Mouse (Mus musculus) myocyte (in vitro differentiated cells): ENCODE results near the gene Chl1. TPM values are rescaled to one million over a fixed set of nuclear protein-coding genes. Genes with fewer than 3 reads are reported as not detected.

Experiments used
- H3K27me3 ChIP-seq: one replicate; pipeline ENCODE4 v1.6.1; 2011; ENCODE audit not compliant: control insufficient read depth, insufficient read depth, insufficient read length
- H3K36me3 ChIP-seq: one replicate; pipeline ENCODE4 v1.6.1; 2011; ENCODE audit not compliant: control insufficient read depth, insufficient read depth
- H3K4me2 ChIP-seq: one replicate; pipeline ENCODE4 v1.6.1; 2011; ENCODE audit warnings: low read depth, control low read depth
- H3K4me3 ChIP-seq: one replicate; pipeline ENCODE4 v1.5.1; 2011; ENCODE audit warnings: mild to moderate bottlenecking, control low read depth, moderate library complexity
- H3K79me2 ChIP-seq: one replicate; pipeline ENCODE4 v1.6.1; 2011; ENCODE audit not compliant: control insufficient read depth, insufficient read depth
- H3ac ChIP-seq: one replicate; pipeline ENCODE4 v1.6.1; 2011; ENCODE audit not compliant: control insufficient read depth, insufficient read length
- CEBPB ChIP-seq: IDR thresholded peaks from 2 replicates; pipeline ENCODE4 v1.6.1; 2011; ENCODE audit warnings: mild to moderate bottlenecking, moderate library complexity; ENCODE audit not compliant: poor library complexity, insufficient read depth, severe bottlenecking
- E2F4 ChIP-seq: IDR thresholded peaks from one replicate; pipeline ENCODE4 v1.6.1; 2011; ENCODE audit warnings: mild to moderate bottlenecking, control low read depth, moderate library complexity; ENCODE audit not compliant: insufficient read depth
- MAX ChIP-seq: IDR thresholded peaks from one replicate; pipeline ENCODE4 v1.6.1; 2011; ENCODE audit warnings: low read depth, mild to moderate bottlenecking, control low read depth
- MYOD1 ChIP-seq, 3 experiments: IDR thresholded peaks; one replicate each; pipeline ENCODE4 v1.6.1; 2011; ENCODE audit warnings: control low read depth in 2 of 3, low read depth in 2 of 3, mild to moderate bottlenecking in 2 of 3, moderate library complexity in 1 of 3; ENCODE audit not compliant: insufficient read length in 2 of 3, control insufficient read depth in 1 of 3
- MYOG ChIP-seq, 3 experiments: IDR thresholded peaks; one replicate each; pipeline ENCODE4 v1.6.1; 2011; ENCODE audit warnings: control low read depth in 2 of 3, low read depth in 2 of 3, mild to moderate bottlenecking in 2 of 3; ENCODE audit not compliant: insufficient read length in 2 of 3, control insufficient read depth in 1 of 3, insufficient read depth in 1 of 3
- POLR2A ChIP-seq: IDR thresholded peaks from one replicate; pipeline ENCODE4 v1.6.1; 2011; ENCODE audit warnings: low read depth, mild to moderate bottlenecking, control low read depth, moderate library complexity; ENCODE audit not compliant: insufficient read length
- POLR2AphosphoS2 ChIP-seq: IDR thresholded peaks from one replicate; pipeline ENCODE4 v1.6.1; 2011; ENCODE audit warnings: low read depth, control low read depth; ENCODE audit not compliant: insufficient read length
- REST ChIP-seq: IDR thresholded peaks from one replicate; pipeline ENCODE4 v1.6.1; 2011; ENCODE audit warnings: mild to moderate bottlenecking, control low read depth, moderate library complexity; ENCODE audit not compliant: insufficient read depth, insufficient read length
- SRF ChIP-seq: IDR thresholded peaks from one replicate; pipeline ENCODE4 v1.6.1; 2011; ENCODE audit warnings: low read depth; ENCODE audit not compliant: control insufficient read depth, insufficient read length
- TCF12 ChIP-seq: IDR thresholded peaks from one replicate; pipeline ENCODE4 v1.6.1; 2011; ENCODE audit warnings: mild to moderate bottlenecking, control low read depth; ENCODE audit not compliant: poor library complexity, insufficient read depth, severe bottlenecking
- TCF3 ChIP-seq: IDR thresholded peaks from one replicate; pipeline ENCODE4 v1.6.1; 2011; ENCODE audit warnings: low read depth, control low read depth; ENCODE audit not compliant: insufficient read length
- USF1 ChIP-seq: IDR thresholded peaks from one replicate; pipeline ENCODE4 v1.6.1; 2011; ENCODE audit warnings: low read depth, mild to moderate bottlenecking, control low read depth, moderate library complexity
- polyA plus RNA-seq: library from polyadenylated mRNA; unstranded; fragments of >200 nt; fragmentation: generic; extraction: Trizol; gene quantifications from one replicate; pipeline ENCODE4 v1.2.1, GENCODE M21; 2012; ENCODE audit warnings: missing spikeins

The Chl1 gene
- polyA plus RNA-seq, result not detected

DNA sequence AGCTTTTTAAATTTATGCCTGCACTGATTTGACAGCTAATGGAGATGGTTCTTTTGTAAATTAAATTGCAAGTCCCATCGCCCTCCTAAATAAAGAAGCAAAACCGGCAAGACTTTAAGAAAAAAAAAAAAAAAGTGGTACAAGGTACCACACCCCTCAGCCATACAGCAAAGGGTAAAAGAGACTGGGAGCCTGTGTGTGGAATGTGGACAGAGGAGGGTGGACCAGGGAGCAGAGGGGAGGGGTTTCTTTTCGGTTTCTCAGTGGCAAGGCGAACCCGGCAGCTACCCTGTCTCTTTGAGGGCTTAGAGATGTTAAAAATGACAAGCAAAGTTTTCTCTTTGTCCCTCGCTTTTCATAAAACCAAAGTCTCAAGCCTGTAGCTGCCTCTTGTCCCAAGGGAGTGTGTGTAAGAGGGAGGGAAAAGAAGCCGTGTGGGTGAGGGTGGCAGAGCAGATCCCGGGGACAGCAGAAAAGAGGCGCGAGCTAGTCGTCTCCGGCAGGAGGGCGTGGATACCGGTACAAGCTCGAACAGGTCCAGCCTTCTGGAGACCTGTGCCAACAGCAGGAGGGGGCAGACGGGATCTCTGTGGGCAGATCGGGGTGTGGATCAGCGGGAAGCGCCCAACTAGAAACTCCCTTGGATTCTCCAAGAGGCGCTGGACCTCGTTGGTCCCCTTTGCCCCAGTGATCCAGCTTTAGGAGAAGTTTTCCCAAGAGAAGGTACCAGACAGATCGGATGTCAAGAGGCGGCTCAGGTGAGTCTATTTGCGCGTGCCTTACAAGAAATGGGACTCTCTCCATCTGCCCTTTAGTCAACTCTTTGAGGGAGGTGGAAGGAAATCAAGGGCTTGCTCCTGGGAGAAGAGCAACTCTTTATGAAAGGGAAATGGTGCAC, at the start of gene Chl1:
Chl1 (plus strand) TSS at position 195 of the 898 bp plus-strand sequence.
- no peak for TF ChIP-seq SRF
- TF ChIP-seq TCF3, result no peak
- TF ChIP-seq E2F4, result no peak
- TF ChIP-seq REST, result no peak
- no peak for TF ChIP-seq MAX
- TF ChIP-seq TCF12, result no peak
- no peak for TF ChIP-seq MYOD1 (IDR thresholded peaks at IDR 0.05; ENCODE audit: control insufficient read depth in 1 of 3, insufficient read length in 2 of 3, low read depth in 2 of 3)
- no peak for TF ChIP-seq POLR2AphosphoS2
- no peak for TF ChIP-seq POLR2A
- no peak for TF ChIP-seq MYOG (IDR thresholded peaks at IDR 0.05; ENCODE audit: control insufficient read depth in 1 of 3, insufficient read depth in 1 of 3, insufficient read length in 2 of 3, low read depth in 2 of 3)
- no peak for TF ChIP-seq USF1
- no peak for TF ChIP-seq CEBPB
- no peak within 1 kb of the TSS for H3K4me3 ChIP-seq
- no peak within 1 kb of the TSS for H3ac ChIP-seq
- no peaks in the 10 kb centered on the region for H3K36me3 ChIP-seq
- no peaks in the 10 kb centered on the region for H3K79me2 ChIP-seq
- H3K4me2 ChIP-seq, result no peak within 1 kb of the TSS
- H3K27me3 ChIP-seq, result no peaks in the 10 kb centered on the region

DNA sequence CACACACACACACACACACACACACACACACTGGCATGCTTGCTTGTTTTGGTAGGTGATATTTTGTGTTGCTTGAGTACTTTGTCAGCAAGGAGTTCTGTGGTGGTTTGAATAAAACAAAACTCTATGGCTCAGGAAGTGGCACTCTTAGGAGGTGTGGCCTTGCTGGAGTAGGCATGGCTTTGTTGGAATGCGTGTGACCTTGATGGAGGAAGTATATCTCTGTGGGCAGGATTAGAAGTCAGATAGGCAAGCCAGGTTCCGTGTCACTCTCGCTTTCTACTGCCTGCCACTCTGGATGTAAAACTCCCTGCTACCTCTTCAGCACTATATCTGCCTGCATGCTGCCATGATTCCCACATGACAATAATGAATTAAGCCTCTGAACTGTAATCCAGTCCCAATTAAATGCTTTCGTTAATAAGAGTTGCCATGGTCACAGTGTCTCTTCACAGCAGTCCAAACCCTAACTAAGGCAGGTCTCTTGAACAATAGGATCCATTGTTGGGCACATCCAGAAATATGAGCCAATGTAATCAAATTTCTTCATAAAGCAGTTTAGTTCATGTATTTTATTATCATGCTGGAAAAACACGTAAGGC, 44.8 kb upstream of the Chl1 start:
- H3K36me3 ChIP-seq, result no peaks in the 10 kb centered on the region
- H3K79me2 ChIP-seq, result no peaks in the 10 kb centered on the region
- TF ChIP-seq USF1 (no peak), REST (no peak), MYOD1 (IDR thresholded peaks at IDR 0.05; ENCODE audit: control insufficient read depth in 1 of 3, insufficient read length in 2 of 3, low read depth in 2 of 3) (no peak), MAX (no peak), CEBPB (no peak), POLR2A (no peak), MYOG (IDR thresholded peaks at IDR 0.05; ENCODE audit: control insufficient read depth in 1 of 3, insufficient read depth in 1 of 3, insufficient read length in 2 of 3, low read depth in 2 of 3) (no peak), POLR2AphosphoS2 (no peak)
- no peak overlapping the region for H3K4me2 ChIP-seq
- H3ac ChIP-seq, result no peak overlapping the region
- no peaks in the 10 kb centered on the region for H3K27me3 ChIP-seq
- H3K4me3 ChIP-seq, result no peak overlapping the region

DNA sequence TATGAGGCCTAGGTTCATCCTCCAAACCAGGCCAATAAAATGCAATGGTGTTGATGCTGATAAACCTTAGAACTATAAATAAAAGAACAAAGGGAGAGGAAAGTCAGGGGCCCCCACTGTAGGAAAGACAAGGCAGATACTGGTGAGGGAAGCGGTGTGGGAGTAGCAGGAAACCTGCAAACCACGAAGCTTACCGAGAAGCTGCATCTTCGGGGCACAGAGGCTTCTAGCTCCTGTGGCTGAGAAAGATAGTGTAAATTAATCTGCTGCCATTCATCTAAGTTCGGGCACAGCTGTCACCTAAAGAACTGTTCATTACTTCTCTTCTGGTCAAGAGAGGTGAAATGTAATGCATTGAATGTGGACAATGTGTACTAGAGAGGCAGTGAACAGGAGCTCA, 37.1 kb upstream of the Chl1 start:
- no peak overlapping the region for H3K4me3 ChIP-seq
- no peak overlapping the region for H3ac ChIP-seq
- no peaks in the 10 kb centered on the region for H3K79me2 ChIP-seq
- H3K27me3 ChIP-seq, result no peaks in the 10 kb centered on the region
- no peaks in the 10 kb centered on the region for H3K36me3 ChIP-seq
- TF ChIP-seq E2F4 (no peak), MAX (no peak), CEBPB (no peak), POLR2A (no peak), SRF (no peak), TCF3 (no peak), TCF12 (no peak), USF1 (no peak), MYOG (IDR thresholded peaks at IDR 0.05; ENCODE audit: control insufficient read depth in 1 of 3, insufficient read depth in 1 of 3, insufficient read length in 2 of 3, low read depth in 2 of 3) (no peak), POLR2AphosphoS2 (no peak), REST (no peak), MYOD1 (IDR thresholded peaks at IDR 0.05; ENCODE audit: control insufficient read depth in 1 of 3, insufficient read length in 2 of 3, low read depth in 2 of 3) (no peak)
- no peak overlapping the region for H3K4me2 ChIP-seq

DNA sequence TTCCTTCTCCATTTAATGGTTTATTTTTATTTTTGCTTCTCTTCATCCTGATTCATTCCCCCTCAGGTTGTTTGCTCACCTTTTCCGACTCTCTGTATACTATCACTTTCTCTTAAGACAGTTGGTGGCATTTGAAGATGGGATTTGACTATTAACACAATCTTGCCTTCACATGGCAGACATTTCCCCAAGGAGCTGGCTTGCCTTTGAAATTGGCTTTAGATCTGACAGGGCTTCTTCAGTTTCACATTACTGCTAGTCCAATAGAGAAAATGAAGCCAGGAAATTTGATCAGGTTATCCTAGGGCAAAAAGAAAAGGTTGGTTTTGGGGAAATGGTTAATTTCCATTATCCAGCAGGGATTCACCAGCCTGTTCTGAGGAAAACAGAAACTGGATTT, 23.2 kb upstream of the Chl1 start:
- no peak overlapping the region for H3ac ChIP-seq
- no peaks in the 10 kb centered on the region for H3K36me3 ChIP-seq
- H3K4me3 ChIP-seq, result no peak overlapping the region
- TF ChIP-seq REST (no peak), MYOD1 (IDR thresholded peaks at IDR 0.05; ENCODE audit: control insufficient read depth in 1 of 3, insufficient read length in 2 of 3, low read depth in 2 of 3) (no peak), POLR2A (no peak), E2F4 (no peak), MYOG (IDR thresholded peaks at IDR 0.05; ENCODE audit: control insufficient read depth in 1 of 3, insufficient read depth in 1 of 3, insufficient read length in 2 of 3, low read depth in 2 of 3) (no peak)
- no peaks in the 10 kb centered on the region for H3K79me2 ChIP-seq
- no peaks in the 10 kb centered on the region for H3K27me3 ChIP-seq
- no peak overlapping the region for H3K4me2 ChIP-seq
